Mouse (Mus musculus) liver, embryonic 14.5 days (tissue): ENCODE measurements at regions not wholly inside any gene's neighbourhood (a gene's known extent, or its start where the extent isn't known, plus 50 kb on each side); places are given as distances from the start of the nearest gene placed in this dataset.

Experiments
- CTCF ChIP-seq: IDR thresholded peaks from 2 replicates; pipeline ENCODE4 v1.5.1; 2016; ENCODE audit warnings: antibody characterized with exemption, low read depth, control low read depth
- EP300 ChIP-seq: IDR thresholded peaks from 2 replicates; pipeline ENCODE4 v1.6.1; 2016; ENCODE audit warnings: antibody characterized with exemption, low read depth

- TF ChIP-seq CTCF = no peak
- TF ChIP-seq EP300 = no peak
Measured at GRCm38 (mm10) chr10:7271156-7271555, 59.1 kb upstream of the Cnksr3 start.
